Mouse (Mus musculus): Measurements from ENCODE around the gene Erbb3. TPM values are rescaled to one million over a fixed set of nuclear protein-coding genes. Genes with fewer than 3 reads are reported as not detected.

The Erbb3 gene
- total RNA-seq, 2 experiments from 2014 or later: 7.8 to 8.0 TPM

GRCm38 (mm10) chr10:128525671-128526308 lies 63.7 kb downstream of the Erbb3 start, which contains the start of gene Esyt1:
Esyt1 (minus strand) TSS chr10:128525871.
- DNase-seq: peak; percentile 83 to 86

GRCm38 (mm10) chr10:128524732-128525662 lies 64.5 kb downstream of the Erbb3 start:
- DNase-seq: peak in 1 of 2 experiments; percentile 29

GRCm38 (mm10) chr10:128524111-128524731 lies 65.2 kb downstream of the Erbb3 start:
- no peak for DNase-seq

GRCm38 (mm10) chr10:128522351-128522750 lies 67.1 kb downstream of the Erbb3 start:
- no peak for DNase-seq

GRCm38 (mm10) chr10:128520591-128520990 lies 68.9 kb downstream of the Erbb3 start:
- no peak for DNase-seq

- peak in 1 of 2 experiments; percentile 31 for DNase-seq
Measured at GRCm38 (mm10) chr10:128518833-128519232, 70.6 kb downstream of the Erbb3 start.

Small RNA genes within 50 kb of the gene (microRNA-seq; reads per million reads assigned to microRNA genes)
- gene Gm47275: 0 reads per million in 2 experiments
- 0.21 to 0.30 reads per million in 2 experiments for gene Mir6917

Other genes with a start within 250 kb of the Erbb3 start
- gene Coq10a, start 220.7 kb downstream of the Erbb3 start, total RNA-seq (2021): 10 to 100 TPM; 51.2 to 52.8 TPM
- 10 to 100 TPM; 55.6 to 59.6 TPM for gene Ankrd52, start 212.5 kb downstream of the Erbb3 start, total RNA-seq (2021)
- not detected for gene Slc39a5, start 188.4 kb downstream of the Erbb3 start, total RNA-seq (2021)
- 10 to 100 TPM; 91.6 to 92.0 TPM for gene Nabp2, start 178.2 kb downstream of the Erbb3 start, total RNA-seq (2021)
- 10 to 100 TPM; 74.4 to 76.3 TPM for gene Rnf41, start 178.0 kb downstream of the Erbb3 start, total RNA-seq (2021)
- 100 to 1,000 TPM; 226 to 234 TPM for gene Smarcc2, start 130.4 kb downstream of the Erbb3 start, total RNA-seq (2021)
- 100 to 1,000 TPM; 520 to 569 TPM for gene Myl6, start 95.5 kb downstream of the Erbb3 start, total RNA-seq (2021)
- gene Myl6b, start 91.0 kb downstream of the Erbb3 start, total RNA-seq (2021): 10 to 100 TPM; 16.2 to 19.3 TPM
- gene Esyt1, start 63.8 kb downstream of the Erbb3 start, total RNA-seq (2021): 1 to 10 TPM; 4.5 to 4.7 TPM
- gene Zc3h10, start 41.9 kb downstream of the Erbb3 start, total RNA-seq (2021): 10 to 100 TPM; 14.1 to 14.3 TPM
- gene Rpl41, start 40.3 kb downstream of the Erbb3 start, total RNA-seq (2021): 1,000 to 10,000 TPM; 1,506 to 1,536 TPM
- gene Pa2g4, start 23.7 kb downstream of the Erbb3 start, total RNA-seq (2021): 10 to 100 TPM; 61.9 to 66.9 TPM
- 100 to 1,000 TPM; 288 to 319 TPM for gene Rps26, start 37.1 kb upstream of the Erbb3 start, total RNA-seq (2021)
- 10 to 100 TPM; 14.8 to 15.5 TPM for gene Ikzf4, start 56.3 kb upstream of the Erbb3 start, total RNA-seq (2021)
- gene Suox, start 84.4 kb upstream of the Erbb3 start, total RNA-seq (2021): 10 to 100 TPM; 11.4 to 14.2 TPM
- gene Rab5b, start 106.6 kb upstream of the Erbb3 start, total RNA-seq (2021): 100 to 1,000 TPM; 131 to 134 TPM
- gene Pmel, start 114.5 kb upstream of the Erbb3 start, total RNA-seq (2021): under 1 TPM; 0.25 to 0.35 TPM
- gene Cdk2, start 115.4 kb upstream of the Erbb3 start, total RNA-seq (2021): 1 to 10 TPM; 2.0 to 2.4 TPM
- 10 to 100 TPM in 1 of 2 experiments, 1 to 10 TPM in 1; 9.3 to 11.1 TPM for gene Dgka, start 155.2 kb upstream of the Erbb3 start, total RNA-seq (2021)
- 10 to 100 TPM; 26.0 to 28.2 TPM for gene Pym1, start 158.2 kb upstream of the Erbb3 start, total RNA-seq (2021)
- under 1 TPM; 0.20 to 0.46 TPM for gene Mmp19, start 201.3 kb upstream of the Erbb3 start, total RNA-seq (2021)
- gene Dnajc14, start 214.4 kb upstream of the Erbb3 start, total RNA-seq (2021): 10 to 100 TPM; 65.3 to 69.1 TPM
- gene Tmem198b, start 214.7 kb upstream of the Erbb3 start, total RNA-seq (2021): 10 to 100 TPM in 1 of 2 experiments, 1 to 10 TPM in 1; 8.4 to 10.6 TPM
- 10 to 100 TPM; 38.9 to 39.5 TPM for gene Sarnp, start 227.7 kb upstream of the Erbb3 start, total RNA-seq (2021)
- gene Ormdl2, start 232.0 kb upstream of the Erbb3 start, total RNA-seq (2021): 1 to 10 TPM; 8.9 to 9.8 TPM